Mouse (Mus musculus) hematopoietic stem cell, adult 5-6 weeks (primary cell): ENCODE results near the gene Gm10681. TPM values are rescaled to one million over a fixed set of nuclear protein-coding genes. Genes with fewer than 3 reads are reported as not detected.
"Not testable (repeated sequence)": the region's sequence is repeated elsewhere in the genome, so short reads cannot be mapped to it uniquely, and the experiment has no call there.

Source experiments
- ATAC-seq, 2 experiments: fragments of 125-278 bp in 1 of 2; replicated peaks in 1 of 2; 2 replicates each; pipeline ENCODE4 v1.8.0; 2016 to 2017; ENCODE audit warnings: inconsistent platforms in 2 of 2, mild to moderate bottlenecking in 2 of 2, moderate number of reproducible peaks in 2 of 2, low read depth in 1 of 2, moderate TSS enrichment in 1 of 2; ENCODE audit not compliant: low FRiP score in 2 of 2, poor library complexity in 2 of 2, severe bottlenecking in 2 of 2, insufficient read depth in 1 of 2, low TSS enrichment in 1 of 2
- total RNA-seq: library from RNA; stranded (forward); fragments of 172-1452, 232-1000 nt; gene quantifications from 2 replicates; pipeline ENCODE4 v1.2.3, GENCODE M21; 2017

The Gm10681 gene
- total RNA-seq, 1 experiment from 2014 or later: not detected

DNA sequence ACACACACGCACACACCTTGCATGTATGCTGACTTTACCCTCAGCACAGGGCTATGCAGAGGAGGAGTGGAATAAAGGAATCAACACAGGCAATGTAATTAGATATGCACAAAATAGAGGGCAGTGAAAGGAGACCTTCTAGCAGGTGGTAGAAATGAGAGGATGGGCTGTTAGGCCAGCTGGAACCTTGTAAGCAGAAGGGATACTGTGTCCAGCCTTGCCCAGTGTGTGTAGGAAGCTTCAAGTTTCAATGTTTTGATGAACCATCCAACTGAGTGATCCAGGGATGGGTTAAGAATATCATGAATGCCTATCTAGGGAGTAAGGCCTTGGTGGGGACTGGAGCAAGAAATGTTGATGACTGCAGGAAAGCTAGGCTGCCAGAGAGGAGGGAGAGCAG, 40.1 kb downstream of the Gm10681 start:
- ATAC-seq: not testable (repeated sequence)

DNA sequence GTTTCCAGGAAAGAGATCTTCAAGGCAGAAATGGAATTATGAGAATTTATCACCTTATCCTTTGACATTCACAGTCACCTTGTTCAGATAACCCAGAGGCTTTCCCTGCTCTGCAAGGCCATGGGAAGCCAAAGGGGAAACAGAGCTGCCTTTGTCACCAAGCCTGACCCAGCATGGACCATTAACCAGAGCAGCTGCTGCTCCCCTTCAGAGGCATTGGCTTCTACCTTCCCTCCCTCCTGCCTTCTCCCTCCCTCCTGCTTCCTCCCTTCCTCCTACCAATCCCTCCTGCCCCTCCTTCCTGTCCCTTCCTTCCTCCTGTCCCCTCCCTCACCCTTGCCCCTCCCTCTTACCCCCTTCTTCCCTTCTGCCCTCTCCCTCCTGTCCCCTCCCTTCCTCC, 41.0 kb downstream of the Gm10681 start:
- ATAC-seq: not testable (repeated sequence)

DNA sequence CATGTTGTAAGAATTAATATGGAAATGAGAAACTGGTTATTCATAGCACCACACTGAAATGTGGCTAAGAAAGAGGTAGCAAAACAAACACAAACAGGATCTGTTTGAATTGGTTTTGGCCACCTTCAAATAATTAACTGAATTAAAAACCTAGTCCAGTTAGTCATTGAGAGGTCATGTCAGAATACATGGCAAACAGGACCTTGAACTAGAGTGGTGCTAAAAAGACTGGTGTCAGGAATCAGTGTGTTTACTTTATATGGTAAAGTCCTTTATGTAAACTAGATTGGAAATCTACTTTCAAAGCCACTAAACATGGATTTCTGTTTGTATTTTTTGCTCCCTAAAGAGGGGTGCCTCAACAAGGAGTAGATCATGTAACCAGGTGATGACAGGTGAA, 63.6 kb downstream of the Gm10681 start:
- not testable (repeated sequence) for ATAC-seq

DNA sequence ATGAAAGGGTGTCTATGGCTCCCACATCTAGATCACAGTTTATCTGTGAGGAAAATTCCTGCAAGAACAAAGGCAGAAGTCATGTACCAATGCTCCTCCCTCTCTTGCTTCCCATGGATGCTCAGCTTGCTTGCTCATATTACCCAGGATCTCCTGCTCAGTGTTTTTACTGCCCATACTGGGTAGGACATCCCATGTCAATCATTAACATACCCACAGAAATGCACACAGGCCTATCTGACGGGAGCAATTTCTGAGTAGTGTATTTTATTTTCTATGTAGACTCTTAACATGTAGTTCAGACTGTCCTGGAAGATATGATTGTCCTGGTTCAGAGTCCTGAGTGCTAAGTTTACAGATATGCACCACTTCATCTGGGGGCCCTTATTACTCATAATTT, 64.1 kb downstream of the Gm10681 start:
- not testable (repeated sequence) for ATAC-seq

DNA sequence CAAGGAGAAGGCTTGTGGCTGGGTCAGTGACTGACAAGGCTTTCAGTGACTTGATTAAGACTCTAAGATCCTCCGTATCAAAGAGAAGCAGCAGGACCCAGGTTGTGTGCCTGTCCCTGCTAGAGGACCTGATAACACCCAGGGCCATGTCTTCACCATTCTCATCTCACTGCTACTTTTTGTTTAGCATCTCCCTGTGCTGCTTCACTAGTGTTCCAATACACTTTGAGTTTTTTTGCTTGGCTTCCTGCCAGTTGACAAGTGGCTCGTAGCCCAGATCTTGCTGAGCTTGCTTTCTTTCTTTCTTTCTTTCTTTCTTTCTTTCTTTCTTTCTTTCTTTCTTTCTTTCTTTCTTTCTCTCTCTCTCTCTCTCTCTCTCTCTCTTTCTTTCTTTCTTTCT, 65.8 kb downstream of the Gm10681 start:
- not testable (repeated sequence) for ATAC-seq

DNA sequence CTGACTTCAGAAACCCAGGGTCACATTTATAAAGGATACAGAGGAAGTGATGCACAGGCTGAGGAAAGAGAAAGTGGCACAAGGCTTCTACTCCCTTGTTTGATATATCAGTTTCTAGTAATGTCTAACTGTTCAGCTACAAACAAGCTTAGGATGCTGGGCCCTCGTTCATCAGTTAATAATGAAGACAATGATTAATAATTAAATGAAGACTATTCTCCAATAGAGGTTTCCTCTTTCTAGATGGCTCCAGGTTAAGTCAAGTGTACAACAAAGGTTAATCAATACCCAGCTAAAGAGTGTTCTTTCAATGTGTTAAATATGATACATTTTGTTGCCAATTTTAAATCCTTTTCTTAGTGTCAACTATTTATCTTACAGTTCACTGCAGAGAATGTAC, 78.2 kb downstream of the Gm10681 start, which contains the start of gene Hsd3b4:
Gene Hsd3b4, minus strand, starts transcription at position 101 of the 400 bp plus-strand sequence.
- ATAC-seq: not testable (repeated sequence)

DNA sequence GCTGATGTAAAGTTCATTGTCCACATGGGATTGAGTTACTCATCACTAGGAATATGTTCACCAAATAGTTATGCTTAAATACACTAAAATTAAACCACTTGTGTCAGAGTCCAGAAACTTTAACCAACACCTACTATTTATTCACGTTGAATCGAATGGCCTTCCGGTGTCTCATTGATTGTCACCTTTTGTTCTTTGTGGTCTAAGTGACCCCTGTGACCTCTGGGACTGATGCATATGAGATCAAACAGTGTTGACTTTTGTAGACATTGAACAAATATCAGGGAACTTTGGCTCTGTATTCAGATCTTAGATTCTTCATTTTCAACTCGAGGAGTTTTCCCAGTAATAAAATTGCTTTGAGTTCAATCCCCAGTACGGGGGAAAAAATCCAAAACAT, 81.4 kb downstream of the Gm10681 start:
- ATAC-seq: not testable (repeated sequence)

Other genes with a start within 250 kb of the Gm10681 start
- 434 and 475 TPM in 2 replicates for gene Phgdh, start 248.8 kb downstream of the Gm10681 start, total RNA-seq
- 1.3 and 1.9 TPM in 2 replicates for gene Zfp697, start 206.3 kb downstream of the Gm10681 start, total RNA-seq
- gene Gm4450, start 131.7 kb downstream of the Gm10681 start, total RNA-seq: not detected in 2 replicates
- gene Hsd3b4, start 78.3 kb downstream of the Gm10681 start, total RNA-seq: not detected in 2 replicates
- gene Hsd3b5, start 41.4 kb upstream of the Gm10681 start, total RNA-seq: not detected in 2 replicates
- gene Hsd3b2, start 135.7 kb upstream of the Gm10681 start, total RNA-seq: not detected in 2 replicates
- gene Hsd3b3, start 174.3 kb upstream of the Gm10681 start, total RNA-seq: not detected in 2 replicates
- gene Hsd3b6, start 225.6 kb upstream of the Gm10681 start, total RNA-seq: not detected in 2 replicates